Mouse (Mus musculus) ES-Bruce4 (cell line): ENCODE measurements around the gene Ing3.

Experiments
- CTCF ChIP-seq: IDR thresholded peaks from one replicate; pipeline ENCODE4 v1.8.1; 2011; ENCODE audit warnings: low read depth, low read length
- POLR2A ChIP-seq: IDR thresholded peaks from one replicate; pipeline ENCODE4 v1.8.1; 2011; ENCODE audit warnings: low read length; ENCODE audit not compliant: insufficient read depth

GRCm38 (mm10) chr6:22021315-22021714, 71.9 kb downstream of the Ing3 start:
- no peak for TF ChIP-seq POLR2A
- TF ChIP-seq CTCF: no peak
